Mouse (Mus musculus) myocyte (in vitro differentiated cells): ENCODE results near the gene Edem3.

ENCODE experiments used
- MYOD1 ChIP-seq, 3 experiments: IDR thresholded peaks; one replicate each; pipeline ENCODE4 v1.6.1; 2011; ENCODE audit warnings: control low read depth in 2 of 3, low read depth in 2 of 3, mild to moderate bottlenecking in 2 of 3, moderate library complexity in 1 of 3; ENCODE audit not compliant: insufficient read length in 2 of 3, control insufficient read depth in 1 of 3
- POLR2A ChIP-seq: IDR thresholded peaks from one replicate; pipeline ENCODE4 v1.6.1; 2011; ENCODE audit warnings: low read depth, mild to moderate bottlenecking, control low read depth, moderate library complexity; ENCODE audit not compliant: insufficient read length
- POLR2AphosphoS2 ChIP-seq: IDR thresholded peaks from one replicate; pipeline ENCODE4 v1.6.1; 2011; ENCODE audit warnings: low read depth, control low read depth; ENCODE audit not compliant: insufficient read length
- TCF12 ChIP-seq: IDR thresholded peaks from one replicate; pipeline ENCODE4 v1.6.1; 2011; ENCODE audit warnings: mild to moderate bottlenecking, control low read depth; ENCODE audit not compliant: poor library complexity, insufficient read depth, severe bottlenecking
- USF1 ChIP-seq: IDR thresholded peaks from one replicate; pipeline ENCODE4 v1.6.1; 2011; ENCODE audit warnings: low read depth, mild to moderate bottlenecking, control low read depth, moderate library complexity

GRCm38 (mm10) chr1:151708966-151709733, 46.0 kb upstream of the Edem3 start:
- TF ChIP-seq TCF12 (no peak), MYOD1 (IDR thresholded peaks at IDR 0.05; ENCODE audit: control insufficient read depth in 1 of 3, insufficient read length in 2 of 3, low read depth in 2 of 3) (no peak), POLR2A (no peak), USF1 (no peak), POLR2AphosphoS2 (no peak)
